Mouse (Mus musculus) myocyte (in vitro differentiated cells): Measurements from ENCODE around the gene Sdr9c7. TPM values are rescaled to one million over a fixed set of nuclear protein-coding genes. Genes with fewer than 3 reads are reported as not detected.
"Not testable (repeated sequence)": the region's sequence is repeated elsewhere in the genome, so short reads cannot be mapped to it uniquely, and the experiment has no call there.

ENCODE experiments used
- H3K27me3 ChIP-seq: one replicate; pipeline ENCODE4 v1.6.1; 2011; ENCODE audit not compliant: control insufficient read depth, insufficient read depth, insufficient read length
- H3K36me3 ChIP-seq: one replicate; pipeline ENCODE4 v1.6.1; 2011; ENCODE audit not compliant: control insufficient read depth, insufficient read depth
- H3K4me2 ChIP-seq: one replicate; pipeline ENCODE4 v1.6.1; 2011; ENCODE audit warnings: low read depth, control low read depth
- H3K4me3 ChIP-seq: one replicate; pipeline ENCODE4 v1.5.1; 2011; ENCODE audit warnings: mild to moderate bottlenecking, control low read depth, moderate library complexity
- H3K79me2 ChIP-seq: one replicate; pipeline ENCODE4 v1.6.1; 2011; ENCODE audit not compliant: control insufficient read depth, insufficient read depth
- H3ac ChIP-seq: one replicate; pipeline ENCODE4 v1.6.1; 2011; ENCODE audit not compliant: control insufficient read depth, insufficient read length
- CEBPB ChIP-seq: IDR thresholded peaks from 2 replicates; pipeline ENCODE4 v1.6.1; 2011; ENCODE audit warnings: mild to moderate bottlenecking, moderate library complexity; ENCODE audit not compliant: poor library complexity, insufficient read depth, severe bottlenecking
- E2F4 ChIP-seq: IDR thresholded peaks from one replicate; pipeline ENCODE4 v1.6.1; 2011; ENCODE audit warnings: mild to moderate bottlenecking, control low read depth, moderate library complexity; ENCODE audit not compliant: insufficient read depth
- MAX ChIP-seq: IDR thresholded peaks from one replicate; pipeline ENCODE4 v1.6.1; 2011; ENCODE audit warnings: low read depth, mild to moderate bottlenecking, control low read depth
- MYOD1 ChIP-seq, 3 experiments: IDR thresholded peaks; one replicate each; pipeline ENCODE4 v1.6.1; 2011; ENCODE audit warnings: control low read depth in 2 of 3, low read depth in 2 of 3, mild to moderate bottlenecking in 2 of 3, moderate library complexity in 1 of 3; ENCODE audit not compliant: insufficient read length in 2 of 3, control insufficient read depth in 1 of 3
- MYOG ChIP-seq, 3 experiments: IDR thresholded peaks; one replicate each; pipeline ENCODE4 v1.6.1; 2011; ENCODE audit warnings: control low read depth in 2 of 3, low read depth in 2 of 3, mild to moderate bottlenecking in 2 of 3; ENCODE audit not compliant: insufficient read length in 2 of 3, control insufficient read depth in 1 of 3, insufficient read depth in 1 of 3
- POLR2A ChIP-seq: IDR thresholded peaks from one replicate; pipeline ENCODE4 v1.6.1; 2011; ENCODE audit warnings: low read depth, mild to moderate bottlenecking, control low read depth, moderate library complexity; ENCODE audit not compliant: insufficient read length
- POLR2AphosphoS2 ChIP-seq: IDR thresholded peaks from one replicate; pipeline ENCODE4 v1.6.1; 2011; ENCODE audit warnings: low read depth, control low read depth; ENCODE audit not compliant: insufficient read length
- REST ChIP-seq: IDR thresholded peaks from one replicate; pipeline ENCODE4 v1.6.1; 2011; ENCODE audit warnings: mild to moderate bottlenecking, control low read depth, moderate library complexity; ENCODE audit not compliant: insufficient read depth, insufficient read length
- SRF ChIP-seq: IDR thresholded peaks from one replicate; pipeline ENCODE4 v1.6.1; 2011; ENCODE audit warnings: low read depth; ENCODE audit not compliant: control insufficient read depth, insufficient read length
- TCF12 ChIP-seq: IDR thresholded peaks from one replicate; pipeline ENCODE4 v1.6.1; 2011; ENCODE audit warnings: mild to moderate bottlenecking, control low read depth; ENCODE audit not compliant: poor library complexity, insufficient read depth, severe bottlenecking
- TCF3 ChIP-seq: IDR thresholded peaks from one replicate; pipeline ENCODE4 v1.6.1; 2011; ENCODE audit warnings: low read depth, control low read depth; ENCODE audit not compliant: insufficient read length
- USF1 ChIP-seq: IDR thresholded peaks from one replicate; pipeline ENCODE4 v1.6.1; 2011; ENCODE audit warnings: low read depth, mild to moderate bottlenecking, control low read depth, moderate library complexity
- polyA plus RNA-seq: library from polyadenylated mRNA; unstranded; fragments of >200 nt; fragmentation: generic; extraction: Trizol; gene quantifications from one replicate; pipeline ENCODE4 v1.2.1, GENCODE M21; 2012; ENCODE audit warnings: missing spikeins

The Sdr9c7 gene
- polyA plus RNA-seq, 1 experiment: not detected

DNA sequence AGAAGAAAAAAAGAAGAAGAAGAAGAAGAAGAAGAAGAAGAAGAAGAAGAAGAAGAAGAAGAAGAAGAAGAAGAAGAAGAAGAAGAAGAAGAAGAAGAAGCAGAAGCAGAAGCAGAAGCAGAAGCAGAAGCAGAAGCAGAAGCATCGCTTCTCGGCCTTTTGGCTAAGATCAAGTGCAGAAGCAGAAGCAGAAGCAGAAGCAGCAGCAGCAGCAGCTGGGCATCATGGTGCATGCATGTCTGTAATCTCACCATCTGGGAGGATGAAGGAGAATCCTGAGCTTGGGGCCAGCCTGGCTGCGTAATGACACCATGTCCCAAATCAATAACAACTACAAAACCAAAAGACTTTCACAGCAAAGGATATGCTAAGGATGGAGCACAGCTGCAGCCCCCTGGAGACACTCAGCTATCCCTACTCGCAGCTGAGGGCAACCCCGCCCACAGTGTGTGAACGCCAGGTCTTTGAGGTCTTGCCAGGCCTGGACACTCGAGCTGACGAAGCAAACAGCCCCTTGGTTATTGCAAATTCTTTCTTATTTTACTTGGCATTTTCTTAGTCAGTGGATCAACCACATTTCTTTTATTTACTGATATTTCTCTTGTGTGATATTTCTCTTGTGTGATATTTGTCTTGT lies 34.1 kb downstream of the Sdr9c7 start:
- Histone ChIP-seq H3K79me2 (no peaks in the 10 kb centered on the region), H3ac (no peak overlapping the region), H3K4me2 (peak overlapping the region; percentile 35), H3K36me3 (no peaks in the 10 kb centered on the region), H3K27me3 (no peaks in the 10 kb centered on the region), H3K4me3 (no peak overlapping the region)
- peak in 2 of 3 experiments; percentile 84 to 85 for TF ChIP-seq MYOD1 (IDR thresholded peaks at IDR 0.05; ENCODE audit: control insufficient read depth in 1 of 3, insufficient read length in 2 of 3, low read depth in 2 of 3)
- peak; percentile 70 for TF ChIP-seq TCF12
- peak in 2 of 3 experiments; percentile 72 to 75 for TF ChIP-seq MYOG (IDR thresholded peaks at IDR 0.05; ENCODE audit: control insufficient read depth in 1 of 3, insufficient read depth in 1 of 3, insufficient read length in 2 of 3, low read depth in 2 of 3)
- no peak for TF ChIP-seq MAX
- no peak for TF ChIP-seq E2F4
- TF ChIP-seq POLR2A: no peak
- TF ChIP-seq REST: no peak
- TF ChIP-seq SRF: no peak
- TF ChIP-seq POLR2AphosphoS2: no peak
- peak; percentile 51; the same call in 1 of the 2 replicates for TF ChIP-seq CEBPB
- TF ChIP-seq USF1: no peak
- peak; percentile 54 for TF ChIP-seq TCF3

DNA sequence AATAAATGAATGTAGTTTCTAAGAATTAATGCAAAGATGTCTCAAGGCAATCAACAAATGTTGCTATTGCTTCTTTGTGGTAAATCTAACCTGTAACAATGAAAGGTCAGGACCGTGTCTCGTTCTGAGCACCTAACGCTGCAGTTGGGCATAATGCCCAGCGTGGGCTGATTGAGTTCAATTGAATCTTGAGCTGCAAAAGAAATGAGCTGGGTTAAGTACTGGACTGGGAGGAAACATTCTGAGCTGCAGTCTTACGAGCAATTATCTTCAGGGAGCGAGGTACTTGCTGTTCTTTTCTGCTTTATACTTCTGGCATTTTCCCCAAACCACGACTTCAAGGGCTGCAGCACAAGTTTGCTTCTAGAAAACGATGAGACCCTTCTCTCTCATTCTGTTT lies 38.0 kb downstream of the Sdr9c7 start:
- H3K79me2 ChIP-seq: no peaks in the 10 kb centered on the region

DNA sequence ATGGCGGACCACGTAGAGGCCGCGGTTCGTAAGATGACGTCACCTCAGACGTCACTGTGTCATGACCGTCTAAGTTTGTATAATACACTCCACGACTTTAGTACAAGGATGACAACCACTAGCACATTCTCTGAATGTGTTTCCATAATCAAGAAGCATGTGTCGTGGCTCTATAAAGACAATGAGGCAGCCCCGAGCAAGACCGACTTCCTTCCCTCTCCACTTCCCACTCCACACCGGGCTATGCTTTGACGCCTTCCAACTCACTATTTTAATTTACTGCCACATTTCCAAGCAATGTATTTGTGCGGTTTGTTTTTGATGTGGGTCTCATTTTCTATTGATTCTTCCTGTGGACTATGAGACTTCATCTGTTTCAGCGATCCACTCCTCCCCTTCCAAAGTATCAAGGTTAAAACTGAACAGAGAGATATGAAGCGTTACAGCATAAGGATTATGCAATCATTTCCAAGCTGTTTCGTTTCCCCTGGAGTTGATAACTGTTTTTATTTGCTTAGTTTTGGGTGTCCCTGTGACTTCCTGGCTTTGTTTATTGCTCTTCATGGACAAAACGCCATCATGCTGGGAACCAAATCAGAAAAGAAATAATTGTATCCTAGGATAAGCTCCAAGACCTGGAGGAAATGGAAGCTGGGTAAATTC lies 38.6 kb downstream of the Sdr9c7 start:
- TF ChIP-seq E2F4 (no peak), MYOD1 (IDR thresholded peaks at IDR 0.05; ENCODE audit: control insufficient read depth in 1 of 3, insufficient read length in 2 of 3, low read depth in 2 of 3) (no peak), CEBPB (peak; percentile 44; the same call in 1 of the 2 replicates)
- Histone ChIP-seq H3K4me3 (no peak overlapping the region), H3ac (no peak overlapping the region), H3K4me2 (no peak overlapping the region), H3K79me2 (no peaks in the 10 kb centered on the region), H3K36me3 (no peaks in the 10 kb centered on the region), H3K27me3 (no peaks in the 10 kb centered on the region)

More for the DNA sequence above, 38.0 kb downstream of the Sdr9c7 start:
- H3ac ChIP-seq: no peak overlapping the region
- TF ChIP-seq USF1 (no peak), TCF12 (no peak)
- H3K36me3 ChIP-seq: no peaks in the 10 kb centered on the region
- no peak overlapping the region for H3K4me3 ChIP-seq
- no peak overlapping the region for H3K4me2 ChIP-seq
- no peaks in the 10 kb centered on the region for H3K27me3 ChIP-seq

DNA sequence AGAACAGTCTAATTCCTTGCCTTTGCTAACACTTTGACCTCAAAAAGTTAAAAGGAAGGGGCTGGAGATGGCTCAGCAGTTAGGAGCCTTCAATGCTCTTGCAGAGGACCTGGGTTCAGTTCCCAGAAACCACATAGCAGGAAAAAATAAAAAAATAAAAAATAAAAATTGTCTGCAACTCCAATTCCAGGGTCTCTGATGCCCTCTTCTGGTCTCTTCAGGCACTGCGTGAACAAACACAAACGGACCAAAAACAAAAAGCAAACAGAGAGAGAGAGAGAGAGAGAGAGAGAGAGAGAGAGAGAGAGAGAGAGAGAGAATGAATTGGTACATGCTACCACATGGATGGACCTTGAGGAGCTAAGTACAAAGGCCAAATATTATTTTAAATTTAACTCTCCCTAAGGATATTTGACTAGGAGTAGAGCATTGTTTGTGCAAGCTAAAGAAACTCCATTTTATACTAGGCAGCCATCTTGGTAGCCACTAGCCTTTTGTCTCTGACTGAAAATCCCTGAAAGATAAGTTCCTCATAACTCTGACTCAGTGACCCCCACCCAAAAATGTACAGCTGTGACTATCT lies 39.2 kb downstream of the Sdr9c7 start:
- H3K4me3 ChIP-seq: no peak overlapping the region
- H3K79me2 ChIP-seq: no peaks in the 10 kb centered on the region
- no peaks in the 10 kb centered on the region for H3K27me3 ChIP-seq
- no peaks in the 10 kb centered on the region for H3K36me3 ChIP-seq
- H3ac ChIP-seq: no peak overlapping the region
- H3K4me2 ChIP-seq: peak overlapping the region; percentile 49
- TF ChIP-seq MAX (no peak), POLR2AphosphoS2 (no peak), REST (no peak), MYOG (IDR thresholded peaks at IDR 0.05; ENCODE audit: control insufficient read depth in 1 of 3, insufficient read depth in 1 of 3, insufficient read length in 2 of 3, low read depth in 2 of 3) (no peak), CEBPB (no peak), MYOD1 (IDR thresholded peaks at IDR 0.05; ENCODE audit: control insufficient read depth in 1 of 3, insufficient read length in 2 of 3, low read depth in 2 of 3) (no peak), USF1 (no peak), POLR2A (no peak), TCF3 (no peak)

DNA sequence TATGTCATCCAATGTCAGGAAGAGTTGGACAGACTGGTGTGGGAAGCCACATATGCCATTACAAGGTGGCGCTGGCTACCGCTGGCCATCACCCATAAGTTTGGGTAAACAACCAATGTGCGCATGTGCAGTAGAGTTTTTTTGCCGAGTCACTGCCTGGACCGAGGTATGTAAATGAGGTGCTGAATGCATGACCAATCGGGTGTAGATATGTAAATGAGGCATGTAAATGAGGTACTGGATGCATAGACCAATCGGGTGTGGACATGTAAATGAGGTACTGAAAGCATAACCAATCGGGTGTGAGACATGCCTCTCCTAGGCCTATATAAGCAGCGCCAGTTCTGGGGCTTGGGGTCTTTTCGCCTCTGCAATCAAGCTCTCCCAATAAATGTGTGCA lies 41.3 kb downstream of the Sdr9c7 start:
- not testable (repeated sequence) for H3K4me3 ChIP-seq, H3K79me2 ChIP-seq, H3K4me2 ChIP-seq, H3ac ChIP-seq, H3K27me3 ChIP-seq, H3K36me3 ChIP-seq
